Mouse (Mus musculus) stomach, postnatal 0 days (tissue): Measurements from ENCODE around the gene Stac.

Experiments
- CTCF ChIP-seq: IDR thresholded peaks from 2 replicates; pipeline ENCODE4 v1.5.1; 2016; ENCODE audit warnings: antibody characterized with exemption, low read depth, mild to moderate bottlenecking, moderate library complexity
- EP300 ChIP-seq: optimal IDR thresholded peaks from 2 replicates; pipeline ENCODE3; 2016; ENCODE audit warnings: antibody characterized with exemption

DNA sequence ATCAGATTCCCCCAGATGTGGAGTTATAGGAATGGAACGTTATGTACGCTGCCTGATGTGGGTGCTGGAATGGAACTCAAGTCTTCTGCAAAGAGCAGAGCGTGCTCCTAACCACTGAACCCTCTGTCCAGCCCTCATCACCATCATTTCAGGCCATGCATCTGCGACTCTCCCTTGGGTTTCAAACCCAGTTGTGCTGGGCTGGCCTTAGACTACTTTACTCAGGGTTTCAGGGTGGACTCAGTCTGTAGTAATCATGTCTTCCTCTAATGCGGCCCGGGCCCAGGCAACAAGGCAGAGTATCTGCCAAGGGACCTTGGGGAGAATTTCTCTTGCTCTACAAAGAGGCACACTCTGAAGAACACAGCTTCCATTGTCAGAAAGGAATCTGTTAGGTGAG, 126.0 kb downstream of the Stac start:
- TF ChIP-seq CTCF (no peak), EP300 (no peak)
